Mouse (Mus musculus): ENCODE data around the gene Kifc1. TPM values are rescaled to one million over a fixed set of nuclear protein-coding genes. Genes with fewer than 3 reads are reported as not detected.

Kifc1 gene
- polyA plus RNA-seq, 1 experiment: 1.6 TPM

DNA sequence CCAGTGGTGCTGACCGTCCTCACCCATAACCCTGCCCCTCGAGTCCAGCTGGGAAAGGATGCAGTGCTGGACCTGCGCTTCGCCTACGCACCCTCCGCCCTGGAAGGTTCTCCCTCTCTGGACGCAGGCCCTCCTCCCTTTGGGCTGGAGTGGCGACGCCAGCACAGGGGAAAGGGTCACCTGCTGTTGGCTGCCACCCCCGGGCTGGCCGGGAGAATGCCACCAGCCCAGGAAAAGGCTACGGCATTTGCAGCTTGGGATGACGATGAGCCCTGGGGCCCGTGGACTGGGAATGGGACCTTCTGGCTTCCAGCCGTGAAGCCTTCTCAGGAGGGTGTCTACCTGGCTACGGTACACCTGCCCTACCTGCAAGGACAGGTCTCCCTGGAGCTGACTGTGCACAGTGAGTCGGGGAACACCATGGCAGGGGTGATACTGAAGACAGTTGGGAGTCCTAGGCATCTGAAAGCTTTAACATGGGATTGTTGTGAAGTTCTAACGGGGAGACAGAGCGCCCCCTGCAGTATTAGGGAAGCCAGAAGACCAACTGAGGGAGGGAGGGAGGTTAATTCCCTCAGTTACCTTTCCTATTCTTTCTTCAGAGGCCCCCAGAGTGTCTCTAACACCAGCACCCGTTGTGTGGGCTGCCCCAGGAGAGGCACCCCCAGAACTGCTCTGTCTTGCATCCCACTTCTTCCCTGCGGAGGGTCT, 35.1 kb upstream of the Kifc1 start:
- Histone ChIP-seq H3K36me3 (ENCODE audit: control insufficient read depth, insufficient read depth, low read length) (no peaks in the 10 kb centered on the region), H3K27ac (ENCODE audit: insufficient read depth, low read depth, low read length) (no peak overlapping the region), H3K4me1 (ENCODE audit: control insufficient read depth, insufficient read depth, low read length) (no peaks in the 10 kb centered on the region), H3K27me3 (replicated peaks; ENCODE audit: control insufficient read depth, insufficient read depth, low read length) (no peaks in the 10 kb centered on the region), H3K4me3 (ENCODE audit: insufficient read depth, low read depth, low read length) (no peak overlapping the region)
- no peak for DNase-seq
- WGBS: 83% methylated on average over 21 of the region's 21 CpGs
- no peak for TF ChIP-seq POLR2A (IDR thresholded peaks at IDR 0.05; ENCODE audit: low read depth, low read length)
- 0 out of 2 replicates have a peak, but pooled peaks have one; percentile 10 for TF ChIP-seq CTCF (conservative IDR thresholded peaks at IDR 0.05; ENCODE audit: insufficient read depth, insufficient read length, low read depth, low read length)

GRCm38 (mm10) chr17:33924577-33925283, 34.3 kb upstream of the Kifc1 start:
- Histone ChIP-seq H3K27ac (ENCODE audit: insufficient read depth, low read depth, low read length) (no peak overlapping the region), H3K36me3 (ENCODE audit: control insufficient read depth, insufficient read depth, low read length) (no peaks in the 10 kb centered on the region), H3K27me3 (replicated peaks; ENCODE audit: control insufficient read depth, insufficient read depth, low read length) (no peaks in the 10 kb centered on the region), H3K4me1 (ENCODE audit: control insufficient read depth, insufficient read depth, low read length) (no peaks in the 10 kb centered on the region), H3K4me3 (ENCODE audit: insufficient read depth, low read depth, low read length) (no peak overlapping the region)
- TF ChIP-seq CTCF (conservative IDR thresholded peaks at IDR 0.05; ENCODE audit: insufficient read depth, insufficient read length, low read depth, low read length) (peak; percentile 60), POLR2A (IDR thresholded peaks at IDR 0.05; ENCODE audit: low read depth, low read length) (no peak)
- WGBS: 84% methylated on average over 10 of the region's 10 CpGs
- DNase-seq: no peak

DNA sequence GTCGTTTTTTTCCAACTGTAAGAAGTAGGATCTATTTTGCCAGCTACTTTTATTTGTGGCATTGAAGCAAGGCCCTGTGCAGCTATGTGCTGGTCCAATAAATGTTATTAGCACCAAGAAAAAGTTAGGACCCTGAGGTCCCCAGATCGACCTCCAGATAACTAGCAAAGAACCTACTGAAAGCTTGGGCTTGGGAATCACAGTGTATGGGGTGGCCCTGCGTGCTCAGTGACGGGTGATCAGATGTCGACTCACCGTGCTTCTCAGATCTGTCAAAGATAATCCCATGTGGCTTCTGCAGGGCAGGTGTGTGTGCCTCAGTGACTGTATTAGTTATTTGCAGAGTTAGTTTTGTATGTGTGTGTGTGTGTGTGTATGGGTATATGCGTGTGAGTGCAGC, 30.9 kb upstream of the Kifc1 start:
- no peaks in the 10 kb centered on the region for H3K36me3 ChIP-seq (ENCODE audit: control insufficient read depth, insufficient read depth, low read length)
- TF ChIP-seq CTCF (conservative IDR thresholded peaks at IDR 0.05; ENCODE audit: insufficient read depth, insufficient read length, low read depth, low read length): no peak
- no peak for TF ChIP-seq POLR2A (IDR thresholded peaks at IDR 0.05; ENCODE audit: low read depth, low read length)
- no peak for DNase-seq
- no peak overlapping the region for H3K4me3 ChIP-seq (ENCODE audit: insufficient read depth, low read depth, low read length)
- peaks cover 6% of the 10 kb centered on the region; the same call in 1 of the 2 replicates for H3K4me1 ChIP-seq (ENCODE audit: control insufficient read depth, insufficient read depth, low read length)
- H3K27me3 ChIP-seq (replicated peaks; ENCODE audit: control insufficient read depth, insufficient read depth, low read length): no peaks in the 10 kb centered on the region
- 82% methylated on average over 7 of the region's 7 CpGs for WGBS
- no peak overlapping the region for H3K27ac ChIP-seq (ENCODE audit: insufficient read depth, low read depth, low read length)

DNA sequence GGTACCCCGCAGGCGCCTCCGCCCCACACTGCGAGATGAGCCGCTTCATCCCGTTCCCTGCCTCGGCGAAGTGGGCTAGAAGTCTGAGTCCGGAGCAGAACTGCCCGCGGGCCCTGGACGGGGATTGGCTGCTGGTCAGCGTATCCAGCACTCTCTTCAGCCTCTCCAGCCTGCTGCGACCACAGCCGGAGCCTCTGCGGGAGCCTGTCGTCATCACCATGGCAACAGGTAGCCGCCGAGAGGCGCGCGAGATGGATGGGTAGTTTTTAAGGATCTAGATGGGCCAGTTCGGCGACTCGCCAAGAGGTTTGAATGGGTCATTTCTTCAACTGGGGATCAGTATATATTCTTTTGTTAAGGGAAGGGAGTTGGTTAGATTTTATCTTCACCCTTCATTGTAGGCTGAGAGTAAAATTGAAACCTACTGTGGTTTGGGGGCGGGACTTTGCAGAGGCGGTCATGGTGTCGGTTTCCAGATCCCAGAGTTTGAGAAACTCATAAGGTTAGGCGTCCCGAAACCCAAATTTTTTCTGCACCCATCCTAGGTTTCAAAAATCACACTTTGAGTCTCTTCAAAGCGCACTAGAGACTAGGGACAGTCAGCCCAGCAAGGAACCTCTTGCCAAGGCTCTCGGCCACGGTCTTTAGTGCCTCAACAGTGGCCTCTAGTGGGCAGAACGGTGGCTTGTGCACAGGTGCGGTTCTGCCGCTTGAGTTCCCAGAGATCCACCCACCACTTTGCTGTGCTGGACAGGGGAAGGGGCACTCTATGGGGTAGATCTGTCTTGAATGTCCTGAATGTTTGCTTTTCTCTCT, 30.0 kb upstream of the Kifc1 start:
- H3K27ac ChIP-seq (ENCODE audit: insufficient read depth, low read depth, low read length): peak overlapping the region; percentile 92
- under 1% methylated on average over 36 of the region's 36 CpGs for WGBS
- no peaks in the 10 kb centered on the region for H3K27me3 ChIP-seq (replicated peaks; ENCODE audit: control insufficient read depth, insufficient read depth, low read length)
- H3K36me3 ChIP-seq (ENCODE audit: control insufficient read depth, insufficient read depth, low read length): no peaks in the 10 kb centered on the region
- TF ChIP-seq POLR2A (IDR thresholded peaks at IDR 0.05; ENCODE audit: low read depth, low read length) (no peak), CTCF (conservative IDR thresholded peaks at IDR 0.05; ENCODE audit: insufficient read depth, insufficient read length, low read depth, low read length) (peak; percentile 93)
- H3K4me1 ChIP-seq (ENCODE audit: control insufficient read depth, insufficient read depth, low read length): peaks cover 7% of the 10 kb centered on the region; the same call in 1 of the 2 replicates
- H3K4me3 ChIP-seq (ENCODE audit: insufficient read depth, low read depth, low read length): peak overlapping the region; percentile 99
- DNase-seq: peak; percentile 91

DNA sequence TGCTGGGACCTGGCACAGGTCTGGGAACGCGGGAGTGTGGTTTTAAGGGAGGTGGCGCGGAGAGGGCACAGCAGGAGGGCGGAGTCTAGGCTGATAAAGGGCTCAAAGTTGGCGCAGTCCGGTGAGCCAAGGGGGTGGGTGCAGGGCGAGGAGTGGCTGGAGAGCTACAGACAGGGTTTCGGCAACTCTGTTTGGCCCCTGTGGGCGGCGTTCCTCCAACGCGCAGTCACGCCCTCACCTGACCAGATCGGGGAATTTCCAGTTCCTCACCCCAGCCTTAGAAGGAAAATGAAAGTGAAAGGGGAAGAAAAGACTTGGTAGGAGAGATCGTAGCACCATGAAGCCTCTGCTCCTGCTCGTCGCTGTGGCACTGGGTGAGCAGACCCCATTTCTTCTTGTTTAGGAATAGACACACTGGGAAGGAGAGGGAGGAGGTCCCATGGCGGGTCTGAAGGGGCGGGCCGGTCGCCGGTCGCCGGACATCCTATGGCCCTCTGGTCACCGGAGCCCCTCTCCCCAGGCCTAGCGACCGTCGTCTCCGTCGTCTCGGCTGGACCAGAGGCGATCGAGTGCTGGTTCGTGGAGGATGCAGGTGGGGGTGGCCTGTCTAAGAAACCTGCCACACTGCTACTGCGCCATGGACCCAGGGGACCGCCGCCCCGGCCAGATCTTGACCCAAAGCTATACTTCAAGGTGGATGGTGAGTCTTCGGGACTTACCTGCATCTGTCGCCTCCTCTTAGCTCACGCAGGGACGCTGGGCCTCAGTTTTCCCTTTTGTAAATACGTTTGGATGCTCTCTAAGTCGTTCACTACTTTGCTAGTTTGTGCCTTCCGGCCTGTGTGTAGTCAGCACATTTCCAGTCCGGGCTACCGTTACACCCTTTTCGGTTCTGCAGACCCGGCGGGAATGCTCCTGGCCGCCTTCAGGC, 29.2 kb upstream of the Kifc1 start:
- H3K36me3 ChIP-seq (ENCODE audit: control insufficient read depth, insufficient read depth, low read length): no peaks in the 10 kb centered on the region
- H3K4me1 ChIP-seq (ENCODE audit: control insufficient read depth, insufficient read depth, low read length): peaks cover 9% of the 10 kb centered on the region; the same call in 1 of the 2 replicates
- peak; percentile 92 for DNase-seq
- no peaks in the 10 kb centered on the region for H3K27me3 ChIP-seq (replicated peaks; ENCODE audit: control insufficient read depth, insufficient read depth, low read length)
- WGBS: under 1% methylated on average over 52 of the region's 52 CpGs
- TF ChIP-seq POLR2A (IDR thresholded peaks at IDR 0.05; ENCODE audit: low read depth, low read length) (peak; percentile 31), CTCF (conservative IDR thresholded peaks at IDR 0.05; ENCODE audit: insufficient read depth, insufficient read length, low read depth, low read length) (peak; percentile 30)
- peak overlapping the region; percentile 92 for H3K27ac ChIP-seq (ENCODE audit: insufficient read depth, low read depth, low read length)
- peak overlapping the region; percentile 99 for H3K4me3 ChIP-seq (ENCODE audit: insufficient read depth, low read depth, low read length)
